Mouse (Mus musculus) testis, adult 2 months (tissue): Measurements from ENCODE around the gene Tbc1d21. TPM values are rescaled to one million over a fixed set of nuclear protein-coding genes. Genes with fewer than 3 reads are reported as not detected.

Experiments
- H3K27ac ChIP-seq: fragments of 200-500 bp; 2 replicates; pipeline ENCODE4 v1.5.1; 2012; ENCODE audit warnings: low read depth, low read length; ENCODE audit not compliant: control insufficient read depth, insufficient read depth
- H3K27me3 ChIP-seq: fragments of 200-500 bp; 2 replicates; pipeline ENCODE4 v1.6.1; 2012; ENCODE audit warnings: mild to moderate bottlenecking, low read length, moderate library complexity; ENCODE audit not compliant: control insufficient read depth, insufficient read depth
- H3K36me3 ChIP-seq: fragments of 200-500 bp; 2 replicates; pipeline ENCODE4 v1.6.1; 2012; ENCODE audit warnings: mild to moderate bottlenecking, low read length; ENCODE audit not compliant: control insufficient read depth, insufficient read depth
- H3K4me1 ChIP-seq: fragments of 200-500 bp; 2 replicates; pipeline ENCODE4 v1.6.1; 2012; ENCODE audit warnings: low read length; ENCODE audit not compliant: control insufficient read depth, insufficient read depth
- H3K4me3 ChIP-seq: fragments of 200-500 bp; 2 replicates; pipeline ENCODE4 v1.5.1; 2012; ENCODE audit warnings: low read depth, mild to moderate bottlenecking, low read length, moderate library complexity, mixed read lengths; ENCODE audit not compliant: control insufficient read depth
- CTCF ChIP-seq: fragments of 200-500 bp; IDR thresholded peaks from 2 replicates; pipeline ENCODE4 v1.5.1; 2012; ENCODE audit warnings: low read depth, mild to moderate bottlenecking, inconsistent platforms, low read length, moderate library complexity; ENCODE audit not compliant: control insufficient read depth, insufficient read depth, insufficient replicate concordance
- POLR2A ChIP-seq: fragments of 200-500 bp; IDR thresholded peaks from 2 replicates; pipeline ENCODE4 v1.6.1; 2012; ENCODE audit warnings: low read depth, mild to moderate bottlenecking, inconsistent platforms, low read length, moderate library complexity; ENCODE audit not compliant: control insufficient read depth
- polyA plus RNA-seq: library from polyadenylated mRNA; depleted of rRNA; stranded (reverse); fragments of >200 nt; gene quantifications from 2 replicates; pipeline ENCODE4 v1.2.3, GENCODE M21; 2012; rRNA removed

The Tbc1d21 gene
- polyA plus RNA-seq, 1 experiment: 233 TPM

DNA sequence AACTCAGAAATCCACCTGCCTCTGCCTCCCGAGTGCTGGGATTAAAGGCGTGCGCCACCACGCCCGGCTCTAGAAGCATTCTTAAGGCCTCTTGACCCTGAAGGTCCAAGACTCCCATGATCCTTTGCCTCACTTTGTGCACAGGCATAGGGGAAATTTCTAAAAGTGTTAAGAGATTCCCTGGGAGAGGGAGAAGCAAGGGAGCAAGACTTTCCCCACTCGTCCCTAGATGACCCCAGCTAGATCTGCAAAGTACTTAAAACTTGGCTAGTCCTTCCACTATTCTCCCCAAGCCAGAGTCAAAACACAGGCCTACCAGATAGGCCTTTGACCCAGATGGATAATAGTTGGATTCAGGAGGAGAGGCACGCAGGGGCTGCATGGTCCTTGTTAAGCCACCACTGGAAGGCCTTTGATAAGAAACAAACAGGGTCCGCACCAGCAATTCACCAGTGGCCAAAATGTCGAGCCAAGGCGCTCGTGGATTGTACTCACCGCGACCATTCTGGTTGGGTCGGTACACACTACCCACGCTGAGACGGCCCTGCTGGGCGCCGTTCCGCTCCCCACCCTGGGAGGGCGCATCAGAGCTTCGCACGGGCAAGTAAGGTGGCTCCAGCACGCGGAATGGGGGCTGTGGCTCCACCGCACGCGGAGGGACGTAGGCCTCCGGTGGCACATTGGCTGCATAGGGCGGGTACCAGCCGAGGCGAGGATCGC lies 58.9 kb downstream of the Tbc1d21 start:
- TF ChIP-seq POLR2A (no peak), CTCF (peak; percentile 34; the same call in 1 of the 2 replicates)

DNA sequence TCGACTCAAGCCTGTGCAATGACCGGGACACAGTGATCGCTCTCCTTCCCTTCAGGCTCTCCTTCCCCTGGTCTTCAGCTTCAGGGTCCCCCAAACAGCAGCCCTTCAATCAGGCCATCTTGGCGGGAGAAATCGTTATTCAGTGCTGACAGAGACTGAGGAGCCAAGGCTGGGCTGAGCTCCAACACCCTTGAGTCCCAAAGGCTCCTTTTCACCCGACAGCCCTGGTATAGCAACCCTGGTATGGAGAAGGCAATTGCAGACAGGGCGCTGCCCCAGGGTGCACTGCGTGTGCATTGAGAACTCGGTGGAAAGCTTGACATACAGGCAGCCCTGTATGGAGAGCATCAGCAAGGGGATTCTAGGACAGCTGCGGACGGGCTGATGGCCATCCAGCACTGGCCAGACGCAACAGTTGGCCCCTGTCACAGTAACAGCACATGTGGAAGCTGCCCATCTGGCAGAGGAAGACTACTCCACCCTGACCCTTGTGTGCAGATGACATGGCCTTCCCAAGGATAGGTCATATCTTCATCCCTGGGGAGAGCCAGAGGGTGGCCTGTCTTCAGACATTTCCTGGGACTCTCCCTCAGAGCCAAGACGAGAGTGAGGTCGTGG lies 60.1 kb downstream of the Tbc1d21 start:
- H3K27me3 ChIP-seq: no peaks in the 10 kb centered on the region
- H3K4me3 ChIP-seq: no peak overlapping the region
- peaks cover 17% of the 10 kb centered on the region for H3K4me1 ChIP-seq
- no peaks in the 10 kb centered on the region for H3K36me3 ChIP-seq
- H3K27ac ChIP-seq: no peak overlapping the region
- no peak for TF ChIP-seq CTCF
- no peak for TF ChIP-seq POLR2A

More for the DNA sequence above, 58.9 kb downstream of the Tbc1d21 start:
- no peaks in the 10 kb centered on the region for H3K27me3 ChIP-seq
- peak overlapping the region; percentile 82 for H3K4me3 ChIP-seq
- no peak overlapping the region; the same call in 1 of the 2 replicates for H3K27ac ChIP-seq
- H3K36me3 ChIP-seq: no peaks in the 10 kb centered on the region
- H3K4me1 ChIP-seq: peaks cover 17% of the 10 kb centered on the region

Other genes starting within 250 kb of the Tbc1d21 start
- 5.6 and 8.4 TPM in 2 replicates for gene Islr, start 166.1 kb downstream of the Tbc1d21 start, polyA plus RNA-seq
- gene Islr2, start 166.1 kb downstream of the Tbc1d21 start, polyA plus RNA-seq: 5.1 and 5.2 TPM in 2 replicates
- 1.8 and 2.9 TPM in 2 replicates for gene Pml, start 120.7 kb downstream of the Tbc1d21 start, polyA plus RNA-seq
- gene Stoml1, start 117.3 kb downstream of the Tbc1d21 start, polyA plus RNA-seq: 11.0 and 11.5 TPM in 2 replicates
- gene Loxl1, start 57.3 kb downstream of the Tbc1d21 start, polyA plus RNA-seq: 18.5 and 21.0 TPM in 2 replicates
- 1.4 and 1.9 TPM in 2 replicates for gene Insyn1, start 118.1 kb upstream of the Tbc1d21 start, polyA plus RNA-seq
- 0.61 and 1.3 TPM in 2 replicates for gene Cd276, start 185.0 kb upstream of the Tbc1d21 start, polyA plus RNA-seq
- gene Nptn, start 211.8 kb upstream of the Tbc1d21 start, polyA plus RNA-seq: 80.2 and 87.0 TPM in 2 replicates